ENCODE assay signal across 24 mouse cellular contexts in the genomic region with DNA sequence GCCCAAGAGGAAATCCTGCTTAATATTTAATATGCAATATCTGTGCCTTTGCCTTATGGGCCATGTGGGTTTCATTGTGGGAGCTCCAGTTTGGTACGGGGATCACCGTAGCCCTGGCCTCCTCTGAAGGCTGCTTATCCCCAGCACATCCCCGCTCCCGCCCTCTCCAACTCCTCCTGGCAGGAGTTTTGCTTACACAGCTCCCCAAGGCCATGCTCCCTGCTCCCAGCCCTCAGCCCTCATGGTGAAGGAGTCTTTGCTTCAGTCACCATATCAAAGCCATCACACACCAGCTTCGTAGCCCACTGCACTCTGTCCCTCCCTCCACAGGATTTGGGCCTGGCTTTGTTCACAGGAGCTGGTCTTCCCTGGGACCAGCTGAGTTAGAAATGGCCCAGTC.
"Had no signal": no experiment of that assay in that cellular context is flagged by ENCODE, and none has a peak within 500 bp of the region (broad histone marks: within the 10 kb centered on the region; RNA-seq: fewer than 3 reads in every experiment).

No protein-coding gene starts in this region.

- H3K9me3 ChIP-seq: limb, embryonic 12.5 days; limb, embryonic 15.5 days; midbrain, embryonic 15.5 days; neural tube, embryonic 12.5 days; neural tube, embryonic 15.5 days; stomach, embryonic 15.5 days had no signal

- DNase-seq: kidney, adult 18-20 months; kidney, postnatal 25 days; layer of hippocampus, adult 9-11 months; left cerebral cortex, postnatal 4 days; liver, postnatal 0 days; lung, embryonic 14.5 days; retina, postnatal 1 day; right cerebral cortex, postnatal 25 days; spleen, adult 18-20 months; thymus, postnatal 25 days had no signal

- ATAC-seq: liver, postnatal 0 days; lung, postnatal 0 days; midbrain, embryonic 15.5 days had no signal

- H3K4me1 ChIP-seq: stomach, embryonic 15.5 days had no signal

- H3K27me3 ChIP-seq: midbrain, embryonic 15.5 days; neural tube, embryonic 12.5 days; neural tube, embryonic 15.5 days had no signal

- H3K36me3 ChIP-seq: limb, embryonic 12.5 days; limb, embryonic 15.5 days; midbrain, embryonic 15.5 days; neural tube, embryonic 12.5 days; neural tube, embryonic 15.5 days; stomach, embryonic 15.5 days had no signal

- H3K4me2 ChIP-seq: limb, embryonic 12.5 days; limb, embryonic 15.5 days; liver, embryonic 11.5 days; lung, embryonic 14.5 days; midbrain, embryonic 11.5 days; midbrain, embryonic 15.5 days; neural tube, embryonic 12.5 days; neural tube, embryonic 15.5 days; stomach, embryonic 15.5 days had no signal

- H3K4me3 ChIP-seq: layer of hippocampus, adult 2 months; left cerebral cortex, adult 2 months; limb, embryonic 12.5 days; limb, embryonic 15.5 days; megakaryocyte, embryonic 14.5 days; midbrain, embryonic 15.5 days; neural tube, embryonic 12.5 days; neural tube, embryonic 15.5 days; stomach, embryonic 15.5 days had no signal

- H3K27ac ChIP-seq: kidney, postnatal 0 days; layer of hippocampus, adult 2 months; left cerebral cortex, adult 2 months; limb, embryonic 12.5 days; limb, embryonic 15.5 days; liver, embryonic 14.5 days; midbrain, embryonic 15.5 days; neural tube, embryonic 12.5 days; neural tube, embryonic 15.5 days; stomach, embryonic 15.5 days had no signal

- H3K9ac ChIP-seq: limb, embryonic 12.5 days; limb, embryonic 15.5 days; liver, embryonic 14.5 days; liver, postnatal 0 days; lung, embryonic 14.5 days; midbrain, embryonic 15.5 days; neural tube, embryonic 12.5 days; neural tube, embryonic 15.5 days; stomach, embryonic 15.5 days had no signal
